Mouse (Mus musculus) NIH3T3 (cell line): ENCODE results near the gene Aldoc.

Experiments used
- DNase-seq: peaks from one replicate; pipeline ENCODE4 v3.0.0-alpha.2; 2012; ENCODE audit warnings: low read depth

The Aldoc gene

GRCm38 (mm10) chr11:78363309-78364007 lies 40.7 kb downstream of the Aldoc start:
- peak; percentile 21 for DNase-seq

GRCm38 (mm10) chr11:78364103-78364502 lies 41.3 kb downstream of the Aldoc start:
- peak; percentile 83 for DNase-seq

GRCm38 (mm10) chr11:78367456-78368225 lies 44.9 kb downstream of the Aldoc start:
- no peak for DNase-seq

GRCm38 (mm10) chr11:78370389-78370788 lies 47.6 kb downstream of the Aldoc start:
- peak; percentile 88 for DNase-seq

GRCm38 (mm10) chr11:78371711-78372110 lies 48.9 kb downstream of the Aldoc start:
- no peak for DNase-seq

GRCm38 (mm10) chr11:78372166-78372565 lies 49.4 kb downstream of the Aldoc start:
- DNase-seq: peak; percentile 34

GRCm38 (mm10) chr11:78372610-78373009 lies 49.8 kb downstream of the Aldoc start:
- peak; percentile 62 for DNase-seq

GRCm38 (mm10) chr11:78374147-78374546 lies 51.4 kb downstream of the Aldoc start:
- DNase-seq: no peak
